Mouse (Mus musculus): Measurements from ENCODE around the gene Hmox1. TPM values are rescaled to one million over a fixed set of nuclear protein-coding genes. Genes with fewer than 3 reads are reported as not detected.

Gene Hmox1
- 324 and 700 TPM in 2 replicates for polyA plus RNA-seq (2012; ENCODE audit: low replicate concordance)

GRCm38 (mm10) chr8:75093399-75094156 is at the start of gene Hmox1:
Gene Hmox1 (plus strand): TSS chr8:75093621.

GRCm38 (mm10) chr8:75109236-75109967 is 16.0 kb downstream of the Hmox1 start, which contains the start of gene Mcm5:
Gene Mcm5 (plus strand): TSS chr8:75109569.

Other genes starting within 250 kb of the Hmox1 start
- gene Isx, start 220.4 kb upstream of the Hmox1 start, polyA plus RNA-seq (2012; ENCODE audit: low replicate concordance) = not detected in 2 replicates
- 6.7 and 7.0 TPM in 2 replicates for gene Hmgxb4, start 100.3 kb upstream of the Hmox1 start, polyA plus RNA-seq (2012; ENCODE audit: low replicate concordance)
- gene Tom1, start 59.9 kb upstream of the Hmox1 start, polyA plus RNA-seq (2012; ENCODE audit: low replicate concordance) = 17.1 and 43.9 TPM in 2 replicates
- gene Mcm5, start 15.9 kb downstream of the Hmox1 start, polyA plus RNA-seq (2012; ENCODE audit: low replicate concordance) = 14.8 and 24.4 TPM in 2 replicates
- 0.11 and 0.13 TPM in 2 replicates for gene Rasd2, start 120.3 kb downstream of the Hmox1 start, polyA plus RNA-seq (2012; ENCODE audit: low replicate concordance)

All from hematopoietic multipotent progenitor cell, adult 10-12 weeks (in vitro differentiated cells).